Mouse (Mus musculus): ENCODE results near the gene Dnajc4. TPM values are rescaled to one million over a fixed set of nuclear protein-coding genes. Genes with fewer than 3 reads are reported as not detected.

Dnajc4 gene
- total and polyA plus RNA-seq, 2 experiments from 2014 or later, result 13.5 to 25.6 TPM

DNA sequence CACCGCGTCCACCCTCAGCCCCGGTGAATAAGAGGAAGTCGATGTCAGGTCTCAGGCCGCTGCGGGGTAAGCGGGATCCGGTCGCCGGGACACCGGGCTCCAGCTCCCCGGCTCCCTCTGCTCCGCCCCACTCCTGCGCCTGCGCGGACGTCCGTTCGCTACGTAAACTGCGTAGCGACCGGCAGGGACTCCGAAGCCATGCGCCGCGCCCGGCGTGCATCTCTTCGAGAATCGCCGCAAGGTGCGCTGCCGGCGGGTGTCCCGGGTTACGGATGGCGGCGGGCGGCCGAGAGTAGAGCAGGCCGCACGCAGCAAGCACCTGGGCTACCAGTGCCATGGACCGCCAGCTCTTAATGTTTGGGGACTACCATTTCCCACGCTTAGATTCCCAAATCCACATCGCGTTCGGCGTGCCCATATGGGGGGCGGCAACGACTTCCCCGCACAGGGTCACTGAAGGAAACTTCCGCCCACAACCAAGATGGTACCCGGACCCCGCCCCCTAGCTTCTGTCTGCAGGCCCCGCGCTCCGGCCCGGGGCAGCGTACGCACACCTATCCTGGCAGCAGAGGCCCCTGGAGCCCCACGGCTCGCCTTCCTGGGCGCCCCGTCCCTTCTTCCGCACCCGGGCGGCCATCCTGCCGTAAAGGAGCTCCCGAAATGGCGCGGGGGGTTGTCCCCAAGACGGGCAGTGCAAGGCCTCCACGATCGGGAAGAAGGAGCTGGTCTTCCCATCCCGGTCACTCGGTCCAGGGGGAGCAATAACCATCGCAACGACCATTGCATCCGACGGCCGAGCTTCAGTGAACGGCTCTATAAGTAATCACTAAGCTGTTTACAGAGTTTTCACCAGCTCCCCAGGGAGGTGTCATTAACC is 50.8 kb downstream of the Dnajc4 start, which contains the start of gene Bad:
Gene Bad (plus strand): TSS at position 490 of the 877 bp plus-strand sequence.
- Histone ChIP-seq H3K4me1 (ENCODE audit: insufficient read depth, low read length) (peaks cover 24% of the 10 kb centered on the region), H3K36me3 (ENCODE audit: insufficient read depth, low read length) (no peaks in the 10 kb centered on the region), H3K9ac (replicated peaks; ENCODE audit: low read length) (peak within 1 kb of the TSS; percentile 80), H3K4me2 (ENCODE audit: low read depth, low read length) (peak within 1 kb of the TSS; percentile 99), H3K9me3 (ENCODE audit: low read length) (no peaks in the 10 kb centered on the region), H3K4me3 (ENCODE audit: low read length) (peak within 1 kb of the TSS; percentile 61), H3K27me3 (ENCODE audit: insufficient read depth, low read length) (no peaks in the 10 kb centered on the region), H3K27ac (peak within 1 kb of the TSS; percentile 91)
- DNase-seq (ENCODE audit: low spot score) (peak; percentile 97), ATAC-seq (peak; percentile 81)
- TF ChIP-seq CTCF (IDR thresholded peaks at IDR 0.05; ENCODE audit: low read depth), result no peak
- under 1% methylated on average over 81 of the region's 83 CpGs for WGBS

- Histone ChIP-seq H3K4me3 (ENCODE audit: low read length) (peak overlapping the region; percentile 61), H3K4me2 (ENCODE audit: low read depth, low read length) (peak overlapping the region; percentile 99), H3K27me3 (ENCODE audit: insufficient read depth, low read length) (no peaks in the 10 kb centered on the region), H3K36me3 (ENCODE audit: insufficient read depth, low read length) (no peaks in the 10 kb centered on the region), H3K9me3 (ENCODE audit: low read length) (no peaks in the 10 kb centered on the region), H3K4me1 (ENCODE audit: insufficient read depth, low read length) (peaks cover 24% of the 10 kb centered on the region), H3K27ac (peak overlapping the region; percentile 91), H3K9ac (replicated peaks; ENCODE audit: low read length) (peak overlapping the region; percentile 80)
- DNase-seq (ENCODE audit: low spot score), result no peak
- TF ChIP-seq CTCF (IDR thresholded peaks at IDR 0.05; ENCODE audit: low read depth), result no peak
- 18% methylated on average over 29 of the region's 29 CpGs for WGBS
- peak; percentile 16; the same call in 1 of the 2 replicates for ATAC-seq
Measured at GRCm38 (mm10) chr19:6940396-6941351, 51.7 kb downstream of the Dnajc4 start.

DNA sequence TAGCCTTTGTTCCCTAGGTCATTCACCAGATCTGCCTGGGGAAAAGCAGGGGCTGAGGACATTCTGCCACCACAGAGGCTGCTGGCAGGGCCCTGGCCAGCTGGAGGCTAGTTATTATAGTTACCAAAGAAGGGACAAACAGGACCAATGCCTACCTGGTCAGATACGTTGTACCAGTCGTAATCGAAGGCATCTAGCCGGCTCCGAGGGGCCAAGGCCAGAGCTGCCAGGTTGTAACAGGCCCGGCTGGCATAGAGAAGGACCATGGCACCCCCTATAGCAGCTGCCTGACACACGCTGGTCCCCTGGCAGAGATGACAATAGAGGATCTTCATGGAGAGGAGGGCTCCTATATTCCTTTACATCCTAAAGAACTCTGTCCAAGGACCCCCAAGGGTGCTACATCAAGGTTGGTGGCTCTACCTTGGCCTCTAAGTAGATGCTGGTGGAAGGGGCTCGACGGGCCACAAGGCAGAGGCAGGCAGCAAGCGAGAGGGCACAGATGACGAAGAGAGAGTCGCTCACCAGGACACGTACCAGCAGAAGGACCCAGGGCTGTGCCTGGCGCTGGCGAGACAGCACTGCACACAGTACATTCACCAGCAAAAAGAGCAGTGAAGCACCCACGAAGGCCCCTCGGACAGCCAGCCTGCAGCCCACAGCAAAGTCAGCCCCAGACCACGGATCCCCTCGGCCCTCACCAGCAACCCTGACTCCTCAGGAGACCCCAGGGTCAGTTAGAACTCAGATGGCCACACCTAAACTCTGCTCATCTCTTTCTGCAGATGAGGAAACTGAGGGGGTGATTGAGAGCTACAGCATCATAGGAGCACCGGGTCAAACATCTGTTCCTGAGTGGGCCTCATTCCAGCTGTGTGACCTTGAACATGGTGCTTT is 53.0 kb downstream of the Dnajc4 start:
- H3K4me1 ChIP-seq (ENCODE audit: insufficient read depth, low read length), result peaks cover 24% of the 10 kb centered on the region
- H3K9ac ChIP-seq (replicated peaks; ENCODE audit: low read length), result 0 out of 2 replicates have a peak overlapping the region, but pooled peaks have one; percentile 6
- ATAC-seq, result no peak
- no peak for TF ChIP-seq CTCF (IDR thresholded peaks at IDR 0.05; ENCODE audit: low read depth)
- no peak overlapping the region for H3K4me3 ChIP-seq (ENCODE audit: low read length)
- no peak overlapping the region for H3K27ac ChIP-seq
- no peaks in the 10 kb centered on the region for H3K9me3 ChIP-seq (ENCODE audit: low read length)
- no peaks in the 10 kb centered on the region for H3K36me3 ChIP-seq (ENCODE audit: insufficient read depth, low read length)
- DNase-seq (ENCODE audit: low spot score), result no peak
- WGBS, result 90% methylated on average over 20 of the region's 20 CpGs
- no peaks in the 10 kb centered on the region for H3K27me3 ChIP-seq (ENCODE audit: insufficient read depth, low read length)
- H3K4me2 ChIP-seq (ENCODE audit: low read depth, low read length), result peak overlapping the region; percentile 99

Other genes starting within 250 kb of the Dnajc4 start
- 26.0 and 27.7 TPM in 2 replicates for gene Rps6ka4, start 151.9 kb downstream of the Dnajc4 start, total RNA-seq (2014; rRNA removed)
- 19.5 and 22.1 TPM in 2 replicates for gene Rps6ka4, start 151.9 kb downstream of the Dnajc4 start, polyA plus RNA-seq (2015; fragmentation: Nextera tagmentation; extraction: Ambion mirVana)
- 1.8 and 2.2 TPM in 2 replicates for gene Ccdc88b, start 134.4 kb downstream of the Dnajc4 start, total RNA-seq (2014; rRNA removed)
- gene Ccdc88b, start 134.4 kb downstream of the Dnajc4 start, polyA plus RNA-seq (2015; fragmentation: Nextera tagmentation; extraction: Ambion mirVana), result 1.2 and 1.5 TPM in 2 replicates
- 61.7 and 68.6 TPM in 2 replicates for gene Trmt112, start 82.9 kb downstream of the Dnajc4 start, total RNA-seq (2014; rRNA removed)
- 109 and 111 TPM in 2 replicates for gene Trmt112, start 82.9 kb downstream of the Dnajc4 start, polyA plus RNA-seq (2015; fragmentation: Nextera tagmentation; extraction: Ambion mirVana)
- gene Prdx5, start 82.5 kb downstream of the Dnajc4 start, total RNA-seq (2014; rRNA removed), result 184 and 228 TPM in 2 replicates
- 587 and 589 TPM in 2 replicates for gene Prdx5, start 82.5 kb downstream of the Dnajc4 start, polyA plus RNA-seq (2015; fragmentation: Nextera tagmentation; extraction: Ambion mirVana)
- 47.0 and 61.6 TPM in 2 replicates for gene Esrra, start 70.8 kb downstream of the Dnajc4 start, total RNA-seq (2014; rRNA removed)
- gene Esrra, start 70.8 kb downstream of the Dnajc4 start, polyA plus RNA-seq (2015; fragmentation: Nextera tagmentation; extraction: Ambion mirVana), result 11.8 and 12.3 TPM in 2 replicates
- gene Catsperz, start 67.2 kb downstream of the Dnajc4 start, total RNA-seq (2014; rRNA removed), result 2.0 TPM in 1 of 2 replicates, not detected in the other
- 2.9 and 3.7 TPM in 2 replicates for gene Catsperz, start 67.2 kb downstream of the Dnajc4 start, polyA plus RNA-seq (2015; fragmentation: Nextera tagmentation; extraction: Ambion mirVana)
- 13.3 and 17.6 TPM in 2 replicates for gene Kcnk4, start 58.1 kb downstream of the Dnajc4 start, total RNA-seq (2014; rRNA removed)
- gene Kcnk4, start 58.1 kb downstream of the Dnajc4 start, polyA plus RNA-seq (2015; fragmentation: Nextera tagmentation; extraction: Ambion mirVana), result 15.9 and 21.7 TPM in 2 replicates
- 58.2 and 67.0 TPM in 2 replicates for gene Bad, start 50.7 kb downstream of the Dnajc4 start, total RNA-seq (2014; rRNA removed)
- gene Bad, start 50.7 kb downstream of the Dnajc4 start, polyA plus RNA-seq (2015; fragmentation: Nextera tagmentation; extraction: Ambion mirVana), result 86.6 and 88.0 TPM in 2 replicates
- 122 and 129 TPM in 2 replicates for gene Gpr137, start 50.1 kb downstream of the Dnajc4 start, total RNA-seq (2014; rRNA removed)
- gene Gpr137, start 50.1 kb downstream of the Dnajc4 start, polyA plus RNA-seq (2015; fragmentation: Nextera tagmentation; extraction: Ambion mirVana), result 65.6 and 68.7 TPM in 2 replicates
- gene Ppp1r14b, start 17.6 kb downstream of the Dnajc4 start, total RNA-seq (2014; rRNA removed), result 150 and 155 TPM in 2 replicates
- 198 and 210 TPM in 2 replicates for gene Ppp1r14b, start 17.6 kb downstream of the Dnajc4 start, polyA plus RNA-seq (2015; fragmentation: Nextera tagmentation; extraction: Ambion mirVana)
- gene Plcb3, start 16.1 kb downstream of the Dnajc4 start, total RNA-seq (2014; rRNA removed), result 18.5 and 23.1 TPM in 2 replicates
- gene Plcb3, start 16.1 kb downstream of the Dnajc4 start, polyA plus RNA-seq (2015; fragmentation: Nextera tagmentation; extraction: Ambion mirVana), result 11.1 and 14.4 TPM in 2 replicates
- gene Fkbp2, start 12.1 kb downstream of the Dnajc4 start, total RNA-seq (2014; rRNA removed), result 8.3 and 29.2 TPM in 2 replicates
- 169 and 177 TPM in 2 replicates for gene Fkbp2, start 12.1 kb downstream of the Dnajc4 start, polyA plus RNA-seq (2015; fragmentation: Nextera tagmentation; extraction: Ambion mirVana)
- gene Vegfb, start 4.9 kb downstream of the Dnajc4 start, total RNA-seq (2014; rRNA removed), result 40.5 and 40.9 TPM in 2 replicates
- gene Vegfb, start 4.9 kb downstream of the Dnajc4 start, polyA plus RNA-seq (2015; fragmentation: Nextera tagmentation; extraction: Ambion mirVana), result 90.8 and 92.3 TPM in 2 replicates
- gene Nudt22, start 3.5 kb upstream of the Dnajc4 start, total RNA-seq (2014; rRNA removed), result 17.4 and 19.7 TPM in 2 replicates
- 20.8 and 23.1 TPM in 2 replicates for gene Nudt22, start 3.5 kb upstream of the Dnajc4 start, polyA plus RNA-seq (2015; fragmentation: Nextera tagmentation; extraction: Ambion mirVana)
- gene Trpt1, start 3.6 kb upstream of the Dnajc4 start, total RNA-seq (2014; rRNA removed), result 31.1 and 33.0 TPM in 2 replicates
- 22.9 and 23.5 TPM in 2 replicates for gene Trpt1, start 3.6 kb upstream of the Dnajc4 start, polyA plus RNA-seq (2015; fragmentation: Nextera tagmentation; extraction: Ambion mirVana)
- gene Fermt3, start 26.9 kb upstream of the Dnajc4 start, total RNA-seq (2014; rRNA removed), result 4.0 and 7.5 TPM in 2 replicates
- 3.5 and 4.0 TPM in 2 replicates for gene Fermt3, start 26.9 kb upstream of the Dnajc4 start, polyA plus RNA-seq (2015; fragmentation: Nextera tagmentation; extraction: Ambion mirVana)
- gene Stip1, start 47.4 kb upstream of the Dnajc4 start, total RNA-seq (2014; rRNA removed), result 87.3 and 89.0 TPM in 2 replicates
- 146 and 151 TPM in 2 replicates for gene Stip1, start 47.4 kb upstream of the Dnajc4 start, polyA plus RNA-seq (2015; fragmentation: Nextera tagmentation; extraction: Ambion mirVana)
- gene Macrod1, start 64.2 kb upstream of the Dnajc4 start, total RNA-seq (2014; rRNA removed), result 4.8 and 9.5 TPM in 2 replicates
- 6.5 and 6.7 TPM in 2 replicates for gene Macrod1, start 64.2 kb upstream of the Dnajc4 start, polyA plus RNA-seq (2015; fragmentation: Nextera tagmentation; extraction: Ambion mirVana)
- gene Flrt1, start 113.2 kb upstream of the Dnajc4 start, total RNA-seq (2014; rRNA removed), result 8.4 and 10.1 TPM in 2 replicates
- 7.8 and 8.1 TPM in 2 replicates for gene Flrt1, start 113.2 kb upstream of the Dnajc4 start, polyA plus RNA-seq (2015; fragmentation: Nextera tagmentation; extraction: Ambion mirVana)
- 216 and 233 TPM in 2 replicates for gene Otub1, start 213.7 kb upstream of the Dnajc4 start, total RNA-seq (2014; rRNA removed)
- 248 and 253 TPM in 2 replicates for gene Otub1, start 213.7 kb upstream of the Dnajc4 start, polyA plus RNA-seq (2015; fragmentation: Nextera tagmentation; extraction: Ambion mirVana)
- gene Cox8a, start 225.0 kb upstream of the Dnajc4 start, total RNA-seq (2014; rRNA removed), result 1,715 and 1,845 TPM in 2 replicates
- 2,044 and 2,080 TPM in 2 replicates for gene Cox8a, start 225.0 kb upstream of the Dnajc4 start, polyA plus RNA-seq (2015; fragmentation: Nextera tagmentation; extraction: Ambion mirVana)
- gene Naa40, start 248.6 kb upstream of the Dnajc4 start, total RNA-seq (2014; rRNA removed), result 56.5 and 59.7 TPM in 2 replicates
- 42.7 and 42.8 TPM in 2 replicates for gene Naa40, start 248.6 kb upstream of the Dnajc4 start, polyA plus RNA-seq (2015; fragmentation: Nextera tagmentation; extraction: Ambion mirVana)

Data from hindbrain, postnatal 0 days (tissue).